12 mouse cellular contexts compared by ENCODE assay signal in the genomic region with DNA sequence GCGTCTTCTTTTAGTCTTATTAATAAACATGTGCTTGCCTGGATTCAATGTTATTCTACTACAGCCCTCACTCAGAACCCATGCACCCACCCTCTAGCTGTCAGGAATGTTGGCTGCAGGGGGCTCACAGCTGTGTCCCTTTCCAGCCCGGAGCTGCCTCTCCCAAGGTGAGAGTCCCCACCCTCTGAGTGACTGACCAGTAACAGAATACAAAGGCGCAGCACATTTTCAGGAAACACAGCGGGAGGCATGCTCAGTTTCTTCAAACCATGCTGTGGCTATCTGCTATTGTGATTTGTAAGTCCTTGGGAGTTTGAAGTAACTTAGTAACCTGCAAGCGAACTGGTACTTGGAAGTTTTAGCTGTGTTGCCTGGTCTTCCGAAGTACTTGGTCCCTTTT.
DNase-seq lines count a peak whose midpoint lies in the region; ATAC-seq and TF ChIP-seq lines count a peak whose summit lies in the region.
"Had no signal": no experiment of that assay in that cellular context is flagged by ENCODE, and none has a peak within 500 bp of the region (broad histone marks: within the 10 kb centered on the region; RNA-seq: fewer than 3 reads in every experiment).

No protein-coding gene starts in this region.

- no peak overlapping the region for H3K4me2 ChIP-seq in forebrain, embryonic 13.5 days
- no peak overlapping the region for H3K4me2 ChIP-seq in forebrain, embryonic 16.5 days (ENCODE audit: low read length)
- peak overlapping the region; percentile 14; the same call in 1 of the 2 replicates for H3K4me2 ChIP-seq in liver, embryonic 11.5 days
- H3K4me2 ChIP-seq in liver, embryonic 12.5 days: no peak overlapping the region
- H3K4me2 ChIP-seq in embryonic facial prominence, embryonic 14.5 days (ENCODE audit: low read depth, low read length): peak overlapping the region; percentile 16; the same call in 1 of the 2 replicates
- 0 out of 2 replicates have a peak overlapping the region, but pooled peaks have one; percentile 9 for H3K4me2 ChIP-seq in neural tube, embryonic 12.5 days (replicated peaks)
- H3K4me2 ChIP-seq: liver, embryonic 13.5 days had no signal

- intact Hi-C loops in left cerebral cortex, adult 2 months (cut with DNase I): no loop called here

- H3K4me3 ChIP-seq in forebrain, embryonic 13.5 days: no peak overlapping the region
- no peak overlapping the region for H3K4me3 ChIP-seq in forebrain, embryonic 16.5 days (replicated peaks; ENCODE audit: low read length)
- no peak overlapping the region for H3K4me3 ChIP-seq in liver, embryonic 11.5 days (ENCODE audit: low read depth, low read length)
- no peak overlapping the region for H3K4me3 ChIP-seq in liver, embryonic 12.5 days
- H3K4me3 ChIP-seq in embryonic facial prominence, embryonic 14.5 days (ENCODE audit: low read depth, low read length): no peak overlapping the region
- H3K4me3 ChIP-seq in neural tube, embryonic 12.5 days: no peak overlapping the region
- H3K4me3 ChIP-seq in left cerebral cortex, adult 2 months: no peak overlapping the region
- H3K4me3 ChIP-seq: liver, embryonic 13.5 days had no signal

- no peaks in the 10 kb centered on the region for H3K27me3 ChIP-seq in forebrain, embryonic 13.5 days
- no peaks in the 10 kb centered on the region for H3K27me3 ChIP-seq in forebrain, embryonic 16.5 days (replicated peaks; ENCODE audit: control insufficient read depth, insufficient read depth, low read length)
- no peaks in the 10 kb centered on the region for H3K27me3 ChIP-seq in liver, embryonic 11.5 days (replicated peaks; ENCODE audit: control insufficient read depth, insufficient read depth, low read length)
- H3K27me3 ChIP-seq in liver, embryonic 12.5 days (replicated peaks): no peaks in the 10 kb centered on the region
- H3K27me3 ChIP-seq in embryonic facial prominence, embryonic 14.5 days (replicated peaks; ENCODE audit: control insufficient read depth, insufficient read depth, low read length): no peaks in the 10 kb centered on the region
- H3K27me3 ChIP-seq in neural tube, embryonic 12.5 days (replicated peaks): no peaks in the 10 kb centered on the region
- H3K27me3 ChIP-seq: liver, embryonic 13.5 days had no signal

- whole genome bisulfite sequencing in forebrain, embryonic 13.5 days: 22% methylated on average over 6 of the region's 6 CpGs
- WGBS in forebrain, embryonic 16.5 days: 30% methylated on average over 6 of the region's 6 CpGs
- 19% methylated on average over 6 of the region's 6 CpGs for WGBS in liver, embryonic 11.5 days
- WGBS in liver, embryonic 12.5 days (ENCODE audit: insufficient replicate concordance): 12% methylated on average over 6 of the region's 6 CpGs
- WGBS in embryonic facial prominence, embryonic 14.5 days: 27% methylated on average over 6 of the region's 6 CpGs
- WGBS in neural tube, embryonic 12.5 days: 26% methylated on average over 6 of the region's 6 CpGs

- no peak overlapping the region for H3K27ac ChIP-seq in forebrain, embryonic 13.5 days
- no peak overlapping the region for H3K27ac ChIP-seq in forebrain, embryonic 16.5 days (ENCODE audit: low read length)
- H3K27ac ChIP-seq in liver, embryonic 11.5 days (ENCODE audit: low read depth, low read length): no peak overlapping the region
- no peak overlapping the region for H3K27ac ChIP-seq in liver, embryonic 12.5 days
- no peak overlapping the region for H3K27ac ChIP-seq in embryonic facial prominence, embryonic 14.5 days (replicated peaks; ENCODE audit: low read depth, low read length)
- no peak overlapping the region for H3K27ac ChIP-seq in neural tube, embryonic 12.5 days
- H3K27ac ChIP-seq in left cerebral cortex, adult 2 months: no peak overlapping the region
- H3K27ac ChIP-seq: liver, embryonic 13.5 days had no signal

- no peaks in the 10 kb centered on the region for H3K36me3 ChIP-seq in forebrain, embryonic 13.5 days (ENCODE audit: poor library complexity, severe bottlenecking)
- H3K36me3 ChIP-seq in forebrain, embryonic 16.5 days (ENCODE audit: control insufficient read depth, insufficient read depth): no peaks in the 10 kb centered on the region
- no peaks in the 10 kb centered on the region for H3K36me3 ChIP-seq in liver, embryonic 11.5 days (ENCODE audit: control insufficient read depth, insufficient read depth, low read length)
- H3K36me3 ChIP-seq in liver, embryonic 12.5 days: no peaks in the 10 kb centered on the region
- H3K36me3 ChIP-seq in embryonic facial prominence, embryonic 14.5 days (ENCODE audit: control insufficient read depth, insufficient read depth, low read length): no peaks in the 10 kb centered on the region
- H3K36me3 ChIP-seq in neural tube, embryonic 12.5 days: no peaks in the 10 kb centered on the region
- H3K36me3 ChIP-seq: liver, embryonic 13.5 days had no signal

- no peak for ATAC-seq in forebrain, embryonic 13.5 days
- ATAC-seq in forebrain, embryonic 16.5 days: no peak
- no peak for ATAC-seq in liver, embryonic 11.5 days (replicated peaks; ENCODE audit: low FRiP score)
- ATAC-seq in liver, embryonic 12.5 days: no peak
- no peak for ATAC-seq in embryonic facial prominence, embryonic 14.5 days (ENCODE audit: low read depth)
- ATAC-seq in neural tube, embryonic 12.5 days (ENCODE audit: low FRiP score, low read depth): no peak
- ATAC-seq: forebrain, embryonic 14.5 days had no signal

- no peak for TF ChIP-seq CTCF in left cerebral cortex, adult 2 months (IDR thresholded peaks at IDR 0.05)

- H3K9me3 ChIP-seq in forebrain, embryonic 13.5 days (replicated peaks): no peaks in the 10 kb centered on the region
- H3K9me3 ChIP-seq in forebrain, embryonic 16.5 days (ENCODE audit: control insufficient read depth, low read length): no peaks in the 10 kb centered on the region
- no peaks in the 10 kb centered on the region for H3K9me3 ChIP-seq in liver, embryonic 11.5 days (ENCODE audit: control insufficient read depth, low read length)
- H3K9me3 ChIP-seq in liver, embryonic 12.5 days (replicated peaks): no peaks in the 10 kb centered on the region
- H3K9me3 ChIP-seq in embryonic facial prominence, embryonic 14.5 days (ENCODE audit: control insufficient read depth, low read length): no peaks in the 10 kb centered on the region
- no peaks in the 10 kb centered on the region for H3K9me3 ChIP-seq in neural tube, embryonic 12.5 days
- H3K9me3 ChIP-seq: liver, embryonic 13.5 days had no signal

- DNase-seq in liver, embryonic 11.5 days (ENCODE audit: low spot score): no peak
- no peak for DNase-seq in embryonic facial prominence, embryonic 14.5 days (ENCODE audit: low spot score)
- DNase-seq in left cerebral cortex, adult 2 months (ENCODE audit: extremely low spot score in 1 of 2, low spot score in 2 of 2): no peak
- no peak for DNase-seq in cerebellum, adult 9-11 months
- DNase-seq: cerebellum, postnatal 25 days; heart, postnatal 36 days; liver, embryonic 13.5 days had no signal

- H3K9ac ChIP-seq in forebrain, embryonic 13.5 days: 0 out of 2 replicates have a peak overlapping the region, but pooled peaks have one; percentile 1
- no peak overlapping the region for H3K9ac ChIP-seq in forebrain, embryonic 16.5 days (replicated peaks; ENCODE audit: low read depth, low read length)
- no peak overlapping the region for H3K9ac ChIP-seq in liver, embryonic 11.5 days (ENCODE audit: low read depth, low read length)
- no peak overlapping the region for H3K9ac ChIP-seq in liver, embryonic 12.5 days
- no peak overlapping the region for H3K9ac ChIP-seq in embryonic facial prominence, embryonic 14.5 days (ENCODE audit: low read depth, low read length)
- no peak overlapping the region for H3K9ac ChIP-seq in neural tube, embryonic 12.5 days
- H3K9ac ChIP-seq: liver, embryonic 13.5 days had no signal

- 0 out of 2 replicates have a peak, but pooled peaks cover 6% of the 10 kb centered on the region for H3K4me1 ChIP-seq in forebrain, embryonic 13.5 days
- H3K4me1 ChIP-seq in forebrain, embryonic 16.5 days (replicated peaks; ENCODE audit: control insufficient read depth, insufficient read depth, low read length): no peaks in the 10 kb centered on the region
- H3K4me1 ChIP-seq in liver, embryonic 11.5 days (replicated peaks; ENCODE audit: control insufficient read depth, insufficient read depth, low read length): no peaks in the 10 kb centered on the region
- H3K4me1 ChIP-seq in liver, embryonic 12.5 days: no peaks in the 10 kb centered on the region
- 0 out of 2 replicates have a peak, but pooled peaks cover 3% of the 10 kb centered on the region for H3K4me1 ChIP-seq in embryonic facial prominence, embryonic 14.5 days (ENCODE audit: control insufficient read depth, insufficient read depth, low read length)
- H3K4me1 ChIP-seq in neural tube, embryonic 12.5 days: no peaks in the 10 kb centered on the region
- H3K4me1 ChIP-seq: liver, embryonic 13.5 days had no signal

Comparison
In these comparisons a context has a peak if more than half of its experiments do, and no peak if none do; other contexts are left out.
1. H3K4me2 ChIP-seq: peak in liver, embryonic 11.5 days (single experiment), embryonic facial prominence, embryonic 14.5 days (single experiment) and neural tube, embryonic 12.5 days (single experiment); none in forebrain, embryonic 13.5 days (single experiment), forebrain, embryonic 16.5 days (single experiment) and liver, embryonic 12.5 days (single experiment).